Mouse (Mus musculus): ENCODE measurements around the gene Tnfsf13.

GRCm38 (mm10) chr11:69661221-69661881 is 24.2 kb downstream of the Tnfsf13 start:
- no peak for TF ChIP-seq CTCF (IDR thresholded peaks at IDR 0.05; ENCODE audit: extremely low read depth, insufficient read length, insufficient replicate concordance, low read depth, low read length)
- TF ChIP-seq POLR2A (IDR thresholded peaks at IDR 0.05; ENCODE audit: low read depth, low read length), result no peak

Measured in small intestine, adult 2 months (tissue).